Mouse (Mus musculus) C2C12 (cell line): Measurements from ENCODE around the gene Ankrd31.

Source experiments
- CEBPB ChIP-seq: IDR thresholded peaks from one replicate; pipeline ENCODE4 v1.6.1; 2011; ENCODE audit warnings: low read depth, mild to moderate bottlenecking, control low read depth, moderate library complexity
- CTCF ChIP-seq: IDR thresholded peaks from one replicate; pipeline ENCODE4 v1.5.1; 2011; ENCODE audit not compliant: control insufficient read depth, insufficient read depth, insufficient read length
- MAX ChIP-seq: IDR thresholded peaks from one replicate; pipeline ENCODE4 v1.6.1; 2011; ENCODE audit warnings: mild to moderate bottlenecking, control low read depth
- MYOD1 ChIP-seq: IDR thresholded peaks from one replicate; pipeline ENCODE4 v1.6.1; 2011; ENCODE audit warnings: low read depth; ENCODE audit not compliant: control insufficient read depth, insufficient read length
- MYOG ChIP-seq: IDR thresholded peaks from one replicate; pipeline ENCODE4 v1.6.1; 2011; ENCODE audit not compliant: control insufficient read depth, insufficient read length; ENCODE audit errors: extremely low read depth
- USF1 ChIP-seq: IDR thresholded peaks from one replicate; pipeline ENCODE4 v1.6.1; 2011; ENCODE audit warnings: low read depth, mild to moderate bottlenecking, control low read depth, moderate library complexity

GRCm38 (mm10) chr13:96932745-96933144 is 184.7 kb downstream of the Ankrd31 start:
- TF ChIP-seq MYOD1 (no peak), CTCF (no peak), MAX (no peak), CEBPB (no peak), USF1 (no peak), MYOG (no peak)
